Mouse (Mus musculus): Measurements from ENCODE around the gene Npnt. TPM values are rescaled to one million over a fixed set of nuclear protein-coding genes. Genes with fewer than 3 reads are reported as not detected.

Gene Npnt
- polyA plus RNA-seq, 1 experiment from 2014 or later = 26.8 TPM

GRCm38 (mm10) chr3:132880826-132881225, 69.3 kb downstream of the Npnt start:
- Histone ChIP-seq H3K4me3 (replicated peaks) (no peak overlapping the region), H3K9me3 (no peaks in the 10 kb centered on the region)

DNA sequence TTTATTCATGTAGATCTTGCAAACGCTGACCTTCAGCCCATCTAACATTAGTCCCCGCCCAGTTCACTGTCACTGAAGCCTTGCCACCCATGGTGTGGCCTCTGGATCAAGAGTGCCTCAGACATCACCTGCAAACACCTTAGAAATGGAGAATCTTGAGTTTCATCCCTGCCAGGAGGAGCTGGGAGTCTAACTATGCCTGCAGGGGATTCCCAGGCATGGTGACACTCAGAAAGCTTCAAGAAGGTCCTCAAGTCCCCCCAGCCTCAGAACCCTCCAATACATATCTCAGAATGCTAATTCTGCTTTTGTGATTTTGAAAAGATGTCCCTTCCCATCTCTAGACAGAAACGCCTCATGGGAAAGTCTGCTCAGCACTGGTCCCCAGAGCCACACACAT, 69.7 kb downstream of the Npnt start:
- H3K36me3 ChIP-seq = no peaks in the 10 kb centered on the region
- H3K27me3 ChIP-seq (replicated peaks) = no peaks in the 10 kb centered on the region
- ATAC-seq = no peak
- no peak overlapping the region for H3K27ac ChIP-seq
- no peaks in the 10 kb centered on the region for H3K9me3 ChIP-seq
- H3K4me1 ChIP-seq (replicated peaks) = no peaks in the 10 kb centered on the region
- H3K4me2 ChIP-seq (replicated peaks) = no peak overlapping the region
- no peak overlapping the region for H3K4me3 ChIP-seq (replicated peaks)
- 80% methylated on average over 3 of the region's 3 CpGs for WGBS
- H3K9ac ChIP-seq = no peak overlapping the region

More at GRCm38 (mm10) chr3:132880826-132881225, 69.3 kb downstream of the Npnt start:
- ATAC-seq = no peak
- no peak overlapping the region for H3K27ac ChIP-seq
- no peak overlapping the region for H3K9ac ChIP-seq
- no peaks in the 10 kb centered on the region for H3K27me3 ChIP-seq (replicated peaks)
- no peaks in the 10 kb centered on the region for H3K36me3 ChIP-seq
- H3K4me1 ChIP-seq (replicated peaks) = no peaks in the 10 kb centered on the region
- no peak overlapping the region for H3K4me2 ChIP-seq (replicated peaks)
- 70% methylated on average over 9 of the region's 9 CpGs for WGBS

- H3K27ac ChIP-seq = no peak overlapping the region
- no peaks in the 10 kb centered on the region for H3K9me3 ChIP-seq
- H3K36me3 ChIP-seq = no peaks in the 10 kb centered on the region
- no peak overlapping the region for H3K9ac ChIP-seq
- H3K27me3 ChIP-seq (replicated peaks) = no peaks in the 10 kb centered on the region
- no peak overlapping the region for H3K4me2 ChIP-seq (replicated peaks)
- no peak for ATAC-seq
- 53% methylated on average over 10 of the region's 10 CpGs for WGBS
- peaks cover 3% of the 10 kb centered on the region; the same call in 1 of the 2 replicates for H3K4me1 ChIP-seq (replicated peaks)
- no peak overlapping the region for H3K4me3 ChIP-seq (replicated peaks)
Observed at GRCm38 (mm10) chr3:132876933-132877676, 73.0 kb downstream of the Npnt start.

DNA sequence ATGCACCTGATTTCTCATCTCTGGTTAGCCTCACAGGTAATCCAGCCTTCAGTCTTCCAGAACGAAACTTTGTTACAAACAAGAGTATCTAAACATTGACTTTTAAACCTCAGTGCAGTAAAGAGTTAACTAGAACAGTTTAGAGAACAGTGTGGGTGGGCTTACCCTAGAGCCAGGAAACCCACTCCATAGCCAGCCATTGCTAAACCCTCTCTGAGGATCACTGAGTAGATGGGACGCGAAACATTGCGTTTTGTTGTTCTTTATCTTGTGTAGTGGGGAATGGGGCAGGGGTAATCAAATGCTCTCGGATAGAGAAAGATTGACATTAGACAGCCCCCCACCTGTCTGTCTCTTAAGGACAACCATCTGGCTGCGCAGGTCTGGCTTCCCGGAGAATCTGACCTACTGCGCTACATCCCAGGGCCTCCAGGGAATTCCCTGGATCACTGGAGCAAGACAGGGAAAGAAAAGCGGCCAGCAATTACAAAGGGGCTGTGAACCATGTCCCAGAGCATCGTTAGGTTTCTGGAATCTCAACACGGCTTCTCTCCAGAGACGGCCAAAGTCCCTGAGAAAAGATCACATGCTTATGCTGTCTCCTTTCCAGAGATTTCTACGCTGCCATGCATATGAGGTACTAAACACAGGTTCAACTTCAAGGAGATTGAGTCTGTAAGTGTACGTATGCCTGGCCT, 73.9 kb downstream of the Npnt start:
- ATAC-seq = no peak
- no peaks in the 10 kb centered on the region for H3K9me3 ChIP-seq
- H3K4me3 ChIP-seq (replicated peaks) = no peak overlapping the region
- H3K27ac ChIP-seq = no peak overlapping the region
- peaks cover 3% of the 10 kb centered on the region; the same call in 1 of the 2 replicates for H3K4me1 ChIP-seq (replicated peaks)
- no peaks in the 10 kb centered on the region for H3K27me3 ChIP-seq (replicated peaks)
- H3K36me3 ChIP-seq = no peaks in the 10 kb centered on the region
- no peak overlapping the region for H3K9ac ChIP-seq
- 51% methylated on average over 14 of the region's 14 CpGs for WGBS
- no peak overlapping the region for H3K4me2 ChIP-seq (replicated peaks)

GRCm38 (mm10) chr3:132873251-132873650, 76.8 kb downstream of the Npnt start:
- Histone ChIP-seq H3K9me3 (no peaks in the 10 kb centered on the region), H3K27ac (no peak overlapping the region), H3K4me2 (replicated peaks) (no peak overlapping the region), H3K27me3 (replicated peaks) (no peaks in the 10 kb centered on the region), H3K9ac (no peak overlapping the region), H3K36me3 (no peaks in the 10 kb centered on the region), H3K4me3 (replicated peaks) (no peak overlapping the region), H3K4me1 (replicated peaks) (peaks cover 3% of the 10 kb centered on the region; the same call in 1 of the 2 replicates)
- 0 out of 2 replicates have a peak, but pooled peaks have one; percentile 17 for ATAC-seq
- WGBS = 39% methylated on average over 6 of the region's 6 CpGs

DNA sequence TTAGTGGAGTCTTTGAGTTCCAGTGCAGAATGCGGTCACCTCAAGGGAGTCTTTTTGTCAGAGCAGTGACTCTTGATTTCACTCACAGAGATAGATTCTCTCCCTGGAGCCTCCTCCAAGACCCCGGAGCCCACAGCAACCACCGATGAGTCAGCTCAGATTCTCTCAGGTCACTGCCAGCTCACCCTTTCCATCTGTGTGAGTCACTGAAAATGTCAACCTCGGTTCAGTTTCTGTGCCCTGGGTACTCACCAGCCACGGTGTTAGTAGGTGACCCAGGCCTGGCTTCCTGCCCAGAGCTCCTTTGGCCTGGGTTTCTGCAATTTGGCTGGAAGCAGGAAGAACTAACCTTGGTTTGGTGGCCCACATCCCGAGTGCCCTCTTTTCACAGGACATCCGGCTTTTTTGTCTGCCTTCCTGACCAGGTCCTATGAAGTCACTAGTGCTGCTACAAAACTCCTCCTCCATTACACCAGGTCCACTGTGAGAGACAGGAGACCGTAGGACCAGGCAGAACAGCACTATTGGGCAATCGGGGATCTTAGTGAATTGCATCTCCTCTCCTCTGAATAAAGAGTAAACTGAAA, 78.7 kb downstream of the Npnt start:
- Histone ChIP-seq H3K27ac (no peak overlapping the region), H3K36me3 (no peaks in the 10 kb centered on the region), H3K4me1 (replicated peaks) (peaks cover 3% of the 10 kb centered on the region; the same call in 1 of the 2 replicates), H3K4me3 (replicated peaks) (no peak overlapping the region), H3K9me3 (no peaks in the 10 kb centered on the region), H3K4me2 (replicated peaks) (no peak overlapping the region), H3K9ac (no peak overlapping the region), H3K27me3 (replicated peaks) (no peaks in the 10 kb centered on the region)
- 0 out of 2 replicates have a peak, but pooled peaks have one; percentile 34 for ATAC-seq
- 77% methylated on average over 9 of the region's 9 CpGs for whole genome bisulfite sequencing

DNA sequence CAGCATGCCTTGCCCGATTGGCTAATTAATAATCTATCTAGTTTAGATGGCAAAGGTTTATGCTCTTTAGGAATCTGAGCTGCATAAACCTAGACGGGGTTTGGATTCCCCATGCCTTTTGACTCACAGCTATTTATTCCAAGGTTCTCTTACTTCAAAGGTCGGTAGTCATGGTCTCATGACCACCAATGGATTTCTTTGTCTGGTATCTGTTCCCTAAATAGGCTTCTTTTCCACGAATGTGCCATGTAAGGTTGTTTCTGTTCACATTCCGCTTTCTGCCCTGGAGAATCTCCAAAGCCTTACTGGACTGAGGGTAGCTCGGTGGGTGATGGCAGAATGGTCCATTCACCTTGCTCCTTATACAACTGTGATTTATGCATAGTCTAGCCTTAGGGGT, 80.0 kb downstream of the Npnt start:
- H3K4me3 ChIP-seq (replicated peaks) = no peak overlapping the region
- no peak overlapping the region for H3K27ac ChIP-seq
- no peaks in the 10 kb centered on the region for H3K9me3 ChIP-seq
- no peaks in the 10 kb centered on the region for H3K36me3 ChIP-seq
- no peak for ATAC-seq
- H3K27me3 ChIP-seq (replicated peaks) = no peaks in the 10 kb centered on the region
- H3K4me2 ChIP-seq (replicated peaks) = no peak overlapping the region
- H3K4me1 ChIP-seq (replicated peaks) = peaks cover 3% of the 10 kb centered on the region; the same call in 1 of the 2 replicates
- 78% methylated on average over 6 of the region's 6 CpGs for WGBS
- H3K9ac ChIP-seq = no peak overlapping the region

- WGBS = 71% methylated on average over 2 of the region's 2 CpGs
- no peak for ATAC-seq
Observed at GRCm38 (mm10) chr3:132868838-132869237, 81.3 kb downstream of the Npnt start.

GRCm38 (mm10) chr3:132866984-132867383, 83.1 kb downstream of the Npnt start:
- H3K4me3 ChIP-seq (replicated peaks) = no peak overlapping the region
- no peaks in the 10 kb centered on the region for H3K9me3 ChIP-seq
- no peak for ATAC-seq
- no peak overlapping the region for H3K9ac ChIP-seq
- H3K27me3 ChIP-seq (replicated peaks) = no peaks in the 10 kb centered on the region
- no peak overlapping the region for H3K27ac ChIP-seq
- H3K4me2 ChIP-seq (replicated peaks) = no peak overlapping the region
- H3K36me3 ChIP-seq = no peaks in the 10 kb centered on the region
- H3K4me1 ChIP-seq (replicated peaks) = no peaks in the 10 kb centered on the region
- 78% methylated on average over 3 of the region's 3 CpGs for WGBS

More at GRCm38 (mm10) chr3:132868838-132869237, 81.3 kb downstream of the Npnt start:
- Histone ChIP-seq H3K27ac (no peak overlapping the region), H3K4me1 (replicated peaks) (peaks cover 3% of the 10 kb centered on the region; the same call in 1 of the 2 replicates), H3K27me3 (replicated peaks) (no peaks in the 10 kb centered on the region), H3K36me3 (no peaks in the 10 kb centered on the region), H3K4me3 (replicated peaks) (no peak overlapping the region), H3K9me3 (no peaks in the 10 kb centered on the region), H3K4me2 (replicated peaks) (no peak overlapping the region), H3K9ac (no peak overlapping the region)

GRCm38 (mm10) chr3:132865596-132865995, 84.5 kb downstream of the Npnt start:
- ATAC-seq = no peak
- H3K9me3 ChIP-seq = no peaks in the 10 kb centered on the region
- 76% methylated on average over 4 of the region's 4 CpGs for WGBS
- H3K4me1 ChIP-seq (replicated peaks) = no peaks in the 10 kb centered on the region
- H3K9ac ChIP-seq = no peak overlapping the region
- no peak overlapping the region for H3K27ac ChIP-seq
- H3K36me3 ChIP-seq = no peaks in the 10 kb centered on the region
- H3K4me3 ChIP-seq (replicated peaks) = no peak overlapping the region
- H3K27me3 ChIP-seq (replicated peaks) = no peaks in the 10 kb centered on the region
- H3K4me2 ChIP-seq (replicated peaks) = no peak overlapping the region

GRCm38 (mm10) chr3:132864986-132865385, 85.1 kb downstream of the Npnt start:
- no peak for ATAC-seq
- H3K4me2 ChIP-seq (replicated peaks) = no peak overlapping the region
- H3K4me1 ChIP-seq (replicated peaks) = no peaks in the 10 kb centered on the region
- no peaks in the 10 kb centered on the region for H3K27me3 ChIP-seq (replicated peaks)
- no peak overlapping the region for H3K9ac ChIP-seq
- WGBS = 82% methylated on average over 8 of the region's 8 CpGs
- H3K27ac ChIP-seq = no peak overlapping the region
- no peak overlapping the region for H3K4me3 ChIP-seq (replicated peaks)
- H3K36me3 ChIP-seq = no peaks in the 10 kb centered on the region
- no peaks in the 10 kb centered on the region for H3K9me3 ChIP-seq

DNA sequence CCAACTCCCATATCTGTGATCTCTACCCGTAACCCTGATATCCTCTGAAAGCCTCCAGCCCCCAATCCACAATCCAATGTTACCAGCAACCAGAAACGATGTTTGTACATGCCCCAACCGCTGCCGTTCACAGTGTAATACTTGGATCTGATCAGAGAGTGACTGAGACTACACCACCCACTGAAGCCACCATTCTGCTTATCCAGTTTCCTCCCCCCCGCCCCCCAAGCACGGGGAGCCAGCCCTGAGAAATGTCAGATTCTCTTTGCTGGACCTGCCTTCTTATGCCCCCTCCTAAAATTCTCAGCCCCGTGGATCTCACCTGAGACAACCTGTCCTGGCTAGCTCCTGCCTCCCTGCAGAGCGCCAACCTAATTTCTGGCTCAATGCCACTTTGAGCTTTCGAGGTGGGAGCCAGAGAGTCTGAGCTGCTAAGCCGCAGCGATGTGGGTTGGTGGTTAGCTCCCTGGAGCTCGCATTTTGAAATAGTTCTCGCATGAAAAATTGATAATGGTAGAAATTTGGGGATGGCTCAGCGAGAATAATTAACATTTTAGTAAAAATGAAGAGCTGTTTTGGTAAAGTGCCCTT, 85.7 kb downstream of the Npnt start:
- Histone ChIP-seq H3K4me1 (replicated peaks) (no peaks in the 10 kb centered on the region), H3K9ac (no peak overlapping the region), H3K36me3 (no peaks in the 10 kb centered on the region), H3K27ac (no peak overlapping the region), H3K4me2 (replicated peaks) (no peak overlapping the region), H3K27me3 (replicated peaks) (no peaks in the 10 kb centered on the region), H3K9me3 (no peaks in the 10 kb centered on the region), H3K4me3 (replicated peaks) (no peak overlapping the region)
- ATAC-seq = no peak
- WGBS = 74% methylated on average over 14 of the region's 14 CpGs
